Mouse (Mus musculus): Measurements from ENCODE around the gene Fbxl16.

GRCm38 (mm10) chr17:25785281-25785745 lies 23.6 kb upstream of the Fbxl16 start, which contains the start of gene Haghl:
- TF ChIP-seq GATA1 (IDR thresholded peaks at IDR 0.05; ENCODE audit: borderline replicate concordance, low read length) (no peak), FLI1 (IDR thresholded peaks at IDR 0.05; ENCODE audit: low read length) (no peak)
